Mouse (Mus musculus): ENCODE results near the gene Gm21970.

GRCm38 (mm10) chr16:91462644-91463043 lies 71.1 kb downstream of the Gm21970 start:
- TF ChIP-seq CTCF (IDR thresholded peaks at IDR 0.05; ENCODE audit: low read depth, low read length) (no peak), GATA1 (IDR thresholded peaks at IDR 0.05; ENCODE audit: borderline replicate concordance, low read length) (no peak), TAL1 (conservative IDR thresholded peaks at IDR 0.05; ENCODE audit: low read depth, low read length) (no peak)

Data from G1E (cell line).